21 mouse cellular contexts compared by ENCODE assay signal in the genomic region with DNA sequence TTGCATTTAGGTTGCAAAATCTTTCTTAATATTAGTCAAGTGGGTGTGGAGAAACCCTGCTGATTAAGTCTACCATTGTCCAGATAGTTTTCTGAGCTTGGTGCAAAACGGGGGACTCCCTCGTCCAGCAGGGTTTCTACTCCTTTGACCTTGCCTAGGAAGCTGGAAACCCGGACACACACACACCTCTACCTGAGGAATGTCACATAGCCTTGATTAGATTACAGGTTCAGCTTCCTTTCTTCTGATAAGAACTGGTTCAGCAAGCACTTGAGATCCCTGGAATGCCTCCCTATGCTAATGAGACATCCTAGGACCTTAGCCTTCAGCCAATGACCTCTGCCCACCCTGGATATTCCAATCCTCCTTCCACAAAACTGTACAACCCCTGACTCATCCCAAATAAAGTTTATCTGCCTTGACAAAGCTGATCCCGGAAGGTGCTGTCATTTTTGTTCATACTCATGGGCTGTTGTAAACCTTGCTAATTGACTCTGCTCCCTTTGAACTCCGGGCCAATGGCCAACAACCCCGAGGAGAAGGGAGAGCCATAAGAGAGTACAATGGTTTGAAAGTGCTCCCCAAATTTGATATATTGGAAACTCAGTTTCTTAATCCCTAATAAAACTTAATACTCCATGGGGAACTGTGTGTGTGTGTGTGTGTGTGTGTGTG. TPM values are rescaled to one million over a fixed set of nuclear protein-coding genes. Genes with fewer than 3 reads are reported as not detected.
DNase-seq lines count a peak whose midpoint lies in the region; ATAC-seq and TF ChIP-seq lines count a peak whose summit lies in the region.
"Had no signal": no experiment of that assay in that cellular context is flagged by ENCODE, and none has a peak within 500 bp of the region (broad histone marks: within the 10 kb centered on the region; RNA-seq: fewer than 3 reads in every experiment).

No protein-coding gene starts in this region.

- no peak; the same call in 1 of the 2 replicates for ATAC-seq in lung, embryonic 14.5 days (ENCODE audit: insufficient read depth)
- peak; percentile 93 for ATAC-seq in intestine, embryonic 16.5 days
- 0 out of 2 replicates have a peak, but pooled peaks have one; percentile 32 for ATAC-seq in stomach, postnatal 0 days (ENCODE audit: low FRiP score, low TSS enrichment)
- no peak for ATAC-seq in hindbrain, postnatal 0 days
- ATAC-seq: forebrain, embryonic 15.5 days had no signal

- no peaks in the 10 kb centered on the region for H3K9me3 ChIP-seq in lung, embryonic 14.5 days (ENCODE audit: low read depth, low read length)
- no peaks in the 10 kb centered on the region for H3K9me3 ChIP-seq in intestine, embryonic 16.5 days (ENCODE audit: control insufficient read depth, low read length)
- H3K9me3 ChIP-seq in stomach, postnatal 0 days (ENCODE audit: control insufficient read depth, low read length) = no peaks in the 10 kb centered on the region
- H3K9me3 ChIP-seq in hindbrain, postnatal 0 days (ENCODE audit: low read length) = no peaks in the 10 kb centered on the region
- H3K9me3 ChIP-seq: embryonic facial prominence, embryonic 15.5 days; forebrain, embryonic 10.5 days; forebrain, embryonic 15.5 days; heart, embryonic 13.5 days had no signal

- WGBS in lung, embryonic 14.5 days = 54% methylated on average over 6 of the region's 6 CpGs
- WGBS in intestine, embryonic 16.5 days = 62% methylated on average over 6 of the region's 6 CpGs
- WGBS in stomach, postnatal 0 days = 57% methylated on average over 6 of the region's 6 CpGs
- WGBS in hindbrain, postnatal 0 days = 76% methylated on average over 6 of the region's 6 CpGs

- H3K4me1 ChIP-seq in lung, embryonic 14.5 days (ENCODE audit: insufficient read depth) = no peaks in the 10 kb centered on the region
- no peaks in the 10 kb centered on the region for H3K4me1 ChIP-seq in intestine, embryonic 16.5 days (ENCODE audit: control insufficient read depth, insufficient read depth, low read length)
- H3K4me1 ChIP-seq in stomach, postnatal 0 days (replicated peaks; ENCODE audit: control insufficient read depth, insufficient read depth) = no peaks in the 10 kb centered on the region
- no peaks in the 10 kb centered on the region for H3K4me1 ChIP-seq in hindbrain, postnatal 0 days (ENCODE audit: insufficient read depth, low read length)
- H3K4me1 ChIP-seq: embryonic facial prominence, embryonic 15.5 days; forebrain, embryonic 10.5 days; forebrain, embryonic 15.5 days; heart, embryonic 13.5 days had no signal

- no peak overlapping the region for H3K9ac ChIP-seq in lung, embryonic 14.5 days
- no peak overlapping the region for H3K9ac ChIP-seq in intestine, embryonic 16.5 days (ENCODE audit: low read depth, low read length)
- H3K9ac ChIP-seq in stomach, postnatal 0 days (ENCODE audit: low read length) = no peak overlapping the region
- H3K9ac ChIP-seq in hindbrain, postnatal 0 days (replicated peaks; ENCODE audit: low read length) = no peak overlapping the region
- H3K9ac ChIP-seq: embryonic facial prominence, embryonic 15.5 days; forebrain, embryonic 15.5 days; heart, embryonic 13.5 days had no signal

- H3K27me3 ChIP-seq in lung, embryonic 14.5 days (ENCODE audit: insufficient read depth, low read length) = no peaks in the 10 kb centered on the region
- H3K27me3 ChIP-seq in intestine, embryonic 16.5 days (replicated peaks; ENCODE audit: control insufficient read depth, insufficient read depth, low read length) = no peaks in the 10 kb centered on the region
- H3K27me3 ChIP-seq in stomach, postnatal 0 days (ENCODE audit: control insufficient read depth, insufficient read depth, low read length) = no peaks in the 10 kb centered on the region
- H3K27me3 ChIP-seq in hindbrain, postnatal 0 days (ENCODE audit: insufficient read depth, low read length) = no peaks in the 10 kb centered on the region
- H3K27me3 ChIP-seq: CH12.LX; embryonic facial prominence, embryonic 15.5 days; forebrain, embryonic 15.5 days; heart, embryonic 13.5 days had no signal

- H3K4me2 ChIP-seq in lung, embryonic 14.5 days = no peak overlapping the region
- H3K4me2 ChIP-seq in intestine, embryonic 16.5 days (ENCODE audit: low read depth, low read length) = no peak overlapping the region
- H3K4me2 ChIP-seq in stomach, postnatal 0 days (replicated peaks; ENCODE audit: low read depth) = no peak overlapping the region
- H3K4me2 ChIP-seq in hindbrain, postnatal 0 days (ENCODE audit: low read depth, low read length) = no peak overlapping the region
- H3K4me2 ChIP-seq: embryonic facial prominence, embryonic 15.5 days; forebrain, embryonic 15.5 days; heart, embryonic 13.5 days had no signal

- TF ChIP-seq CTCF in lung, embryonic 14.5 days (IDR thresholded peaks at IDR 0.05; ENCODE audit: low read depth) = no peak
- TF ChIP-seq CTCF in stomach, postnatal 0 days (IDR thresholded peaks at IDR 0.05; ENCODE audit: low read depth) = no peak
- TF ChIP-seq CTCF in hindbrain, postnatal 0 days (IDR thresholded peaks at IDR 0.05; ENCODE audit: low read depth) = no peak

- no peak overlapping the region for H3K4me3 ChIP-seq in lung, embryonic 14.5 days (ENCODE audit: low read depth, low read length)
- no peak overlapping the region for H3K4me3 ChIP-seq in intestine, embryonic 16.5 days (ENCODE audit: low read length)
- H3K4me3 ChIP-seq in stomach, postnatal 0 days (ENCODE audit: low read depth, low read length) = no peak overlapping the region
- no peak overlapping the region for H3K4me3 ChIP-seq in hindbrain, postnatal 0 days (ENCODE audit: low read length)
- H3K4me3 ChIP-seq: embryonic facial prominence, embryonic 15.5 days; erythroblast, embryonic 14.5 days; forebrain, embryonic 10.5 days; forebrain, embryonic 15.5 days; heart, embryonic 13.5 days had no signal

- H3K27ac ChIP-seq in lung, embryonic 14.5 days (ENCODE audit: low read depth) = no peak overlapping the region
- no peak overlapping the region for H3K27ac ChIP-seq in intestine, embryonic 16.5 days (ENCODE audit: low read length)
- H3K27ac ChIP-seq in stomach, postnatal 0 days (replicated peaks) = no peak overlapping the region
- H3K27ac ChIP-seq in hindbrain, postnatal 0 days = no peak overlapping the region
- H3K27ac ChIP-seq: embryonic facial prominence, embryonic 15.5 days; forebrain, embryonic 10.5 days; forebrain, embryonic 15.5 days; heart, embryonic 13.5 days had no signal

- H3K36me3 ChIP-seq in lung, embryonic 14.5 days (ENCODE audit: insufficient read depth) = no peaks in the 10 kb centered on the region
- H3K36me3 ChIP-seq in intestine, embryonic 16.5 days (ENCODE audit: control insufficient read depth, insufficient read depth, low read length) = no peaks in the 10 kb centered on the region
- H3K36me3 ChIP-seq in stomach, postnatal 0 days (ENCODE audit: control insufficient read depth, insufficient read depth, low read length) = no peaks in the 10 kb centered on the region
- no peaks in the 10 kb centered on the region for H3K36me3 ChIP-seq in hindbrain, postnatal 0 days (ENCODE audit: insufficient read depth, low read length)
- H3K36me3 ChIP-seq: embryonic facial prominence, embryonic 15.5 days; forebrain, embryonic 10.5 days; forebrain, embryonic 15.5 days; heart, embryonic 13.5 days had no signal

- no peak for TF ChIP-seq EP300 in stomach, postnatal 0 days (optimal IDR thresholded peaks at IDR 0.05)

- peak; percentile 9 for DNase-seq in lung, embryonic 14.5 days
- no peak for DNase-seq in lung, adult 18-20 months
- peak; percentile 40 for DNase-seq in Muller cell, postnatal 12 days (ENCODE audit: inconsistent ontology term)
- no peak for DNase-seq in stomach, postnatal 0 days (ENCODE audit: low spot score)
- DNase-seq in right cerebral cortex, adult 2 months (ENCODE audit: low spot score in 2 of 2) = no peak
- no peak for DNase-seq in hindbrain, postnatal 0 days (ENCODE audit: low spot score)
- DNase-seq: adrenal gland, postnatal 10 days; cerebellum, adult 11 months; cerebellum, adult 8-10 months; cerebellum, postnatal 14 days; embryo, embryonic 11 days; gastrocnemius, postnatal 36 days; heart, adult 11 months; heart, postnatal 36 days had no signal

RNA-seq across cellular contexts. Expression of gene Klf12, which starts 44.3 kb away (rescaled TPM):
- 12.7 and 15.4 TPM in 2 replicates for polyA plus RNA-seq in lung, embryonic 14.5 days (2014; fragmentation: Nextera tagmentation; extraction: Ambion mirVana)
- 8.0 and 8.6 TPM in 2 replicates for polyA plus RNA-seq in intestine, embryonic 16.5 days (2015; fragmentation: Nextera tagmentation; extraction: Ambion mirVana)
- 3.8 and 4.2 TPM in 2 replicates for polyA plus RNA-seq in stomach, postnatal 0 days (2015; fragmentation: Nextera tagmentation; extraction: Ambion mirVana)
- 43.2 TPM in 2 replicates for total RNA-seq in hindbrain, postnatal 0 days (2014; rRNA removed)
- 19.5 and 21.1 TPM in 2 replicates for polyA plus RNA-seq in hindbrain, postnatal 0 days (2015; fragmentation: Nextera tagmentation; extraction: Ambion mirVana)
- polyA plus RNA-seq: erythroblast, embryonic 14.5 days had no signal

Comparison
In these comparisons a context has a peak if more than half of its experiments do, and no peak if none do; other contexts are left out.
1. DNase-seq: peak in lung, embryonic 14.5 days (single experiment) and Muller cell, postnatal 12 days (single experiment); none in lung, adult 18-20 months (0 of 2), stomach, postnatal 0 days (single experiment), right cerebral cortex, adult 2 months (0 of 2) and hindbrain, postnatal 0 days (single experiment).
2. ATAC-seq: peak in intestine, embryonic 16.5 days (single experiment) and stomach, postnatal 0 days (single experiment); none in lung, embryonic 14.5 days (single experiment) and hindbrain, postnatal 0 days (single experiment).